Mouse (Mus musculus) cerebellum, postnatal 14 days (tissue): ENCODE data around the gene Olfr954.

Source experiments
- DNase-seq, 2 experiments: peaks; one replicate each; pipeline ENCODE4 v3.0.0; 2021; ENCODE audit warnings: mixed read lengths in 2 of 2

Olfr954 gene

DNA sequence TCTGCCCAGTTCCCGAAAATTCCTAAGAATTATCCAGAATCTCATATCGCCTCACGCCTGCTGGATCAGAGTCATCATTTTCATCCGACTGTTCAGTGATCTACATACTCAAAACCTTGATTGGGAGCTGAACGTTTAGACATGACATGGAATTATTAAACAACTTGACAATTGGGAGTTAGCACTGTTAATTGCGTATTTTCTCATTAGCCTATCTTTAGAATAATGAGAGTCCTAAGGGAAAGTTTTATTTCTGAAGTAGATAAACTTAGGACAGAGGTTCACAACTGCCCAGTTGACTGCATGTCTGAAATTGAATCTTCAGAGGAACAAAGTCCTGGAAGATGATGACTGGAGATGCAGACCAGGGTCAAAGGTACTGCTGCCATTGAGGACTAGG, at the start of gene Olfr954:
TSS of gene Olfr954 (plus strand) at position 301 of the 400 bp plus-strand sequence.
- DNase-seq, result no peak

DNA sequence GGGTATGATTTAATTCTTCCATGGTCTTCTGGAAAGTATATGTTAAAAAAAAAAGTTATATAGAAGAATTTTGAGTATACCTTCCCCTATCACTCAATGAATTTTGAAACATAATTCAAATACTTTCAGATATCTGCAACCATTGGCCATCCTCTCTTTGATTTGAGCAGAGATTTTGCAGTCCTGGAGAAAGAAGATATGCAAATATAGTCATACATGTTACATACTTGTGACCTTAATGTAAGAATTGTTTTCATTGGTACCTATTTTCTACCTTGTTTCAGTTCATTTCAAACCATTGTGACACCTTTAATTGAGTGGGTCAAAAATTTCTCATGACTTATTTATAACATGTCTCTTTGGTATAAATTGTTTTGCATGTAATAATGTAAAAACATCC, 29.5 kb upstream of the Olfr954 start, which contains the start of gene Olfr952:
TSS of gene Olfr952 (minus strand) at position 101 of the 400 bp plus-strand sequence.
- DNase-seq, result no peak

DNA sequence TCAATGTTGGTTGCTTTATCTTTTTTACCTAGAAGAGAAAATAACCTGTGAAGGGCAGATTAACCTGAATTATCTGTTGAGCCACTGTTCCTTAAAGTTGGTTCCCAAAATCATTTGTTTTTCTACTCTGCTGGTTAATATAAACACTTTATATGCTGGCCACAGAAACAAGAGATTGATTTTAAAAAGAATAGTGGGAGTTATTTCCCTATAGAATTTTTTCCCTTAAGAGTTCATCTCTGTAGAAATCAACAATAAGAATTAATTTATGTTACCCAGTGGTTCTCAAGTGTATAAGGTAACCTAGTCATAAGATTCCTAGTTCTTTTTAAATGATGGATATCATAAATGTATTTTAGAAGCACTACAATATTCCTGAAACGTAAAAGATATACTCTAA, 15.3 kb downstream of the Olfr954 start, which contains the start of gene Olfr955:
TSS of gene Olfr955 (minus strand) at position 101 of the 400 bp plus-strand sequence.
- DNase-seq, result no peak

GRCm38 (mm10) chr9:39493895-39494294, 37.4 kb downstream of the Olfr954 start, which contains the start of gene Olfr44:
Olfr44 (minus strand) TSS chr9:39493995.
- no peak for DNase-seq

DNA sequence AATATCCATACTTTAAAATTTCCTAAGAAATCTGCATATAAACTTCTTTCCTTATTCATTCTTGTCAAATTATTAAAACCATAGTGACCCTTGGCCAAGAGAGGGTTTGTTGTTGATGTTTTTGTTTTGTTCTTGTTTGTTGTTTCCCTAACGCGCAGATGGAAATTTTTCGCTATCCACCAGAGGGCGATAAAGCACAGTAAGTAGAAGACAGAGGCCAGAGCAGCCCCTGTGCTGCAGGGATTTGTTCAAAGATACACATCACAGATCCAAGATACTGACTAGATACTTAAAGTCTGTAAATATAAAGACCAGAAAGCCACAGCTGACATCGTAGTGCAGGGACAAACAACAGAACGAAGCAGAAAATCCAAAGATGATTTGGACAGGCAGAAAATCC, 52.5 kb downstream of the Olfr954 start:
- DNase-seq, result peak; percentile 82 to 87

GRCm38 (mm10) chr9:39509412-39509811, 52.9 kb downstream of the Olfr954 start:
- DNase-seq, result peak in 1 of 2 experiments; percentile 2
